Mouse (Mus musculus): ENCODE measurements around the gene Psma7.

The Psma7 gene

DNA sequence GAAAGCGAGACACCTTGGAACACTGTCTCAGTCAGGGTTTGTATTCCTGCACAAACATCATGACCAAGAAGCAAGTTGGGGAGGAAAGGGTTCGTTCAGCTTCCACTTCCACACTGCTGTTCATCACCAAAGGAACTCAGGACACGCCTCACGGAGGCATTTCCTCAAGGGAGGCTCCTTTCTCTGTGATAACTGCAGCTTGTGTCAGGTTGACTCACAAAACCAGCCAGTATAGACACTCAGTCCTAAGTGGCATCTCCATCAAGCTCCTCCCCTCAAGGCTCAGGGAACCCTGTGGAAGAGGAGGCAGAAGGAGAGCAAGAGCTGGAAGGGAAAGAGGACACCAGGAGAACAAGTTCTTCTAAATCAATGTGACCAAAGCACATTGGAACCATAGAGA, 43.8 kb downstream of the Psma7 start:
- no peak for DNase-seq

GRCm38 (mm10) chr2:179993071-179993470, 49.2 kb downstream of the Psma7 start:
- peak; percentile 75 for DNase-seq

DNA sequence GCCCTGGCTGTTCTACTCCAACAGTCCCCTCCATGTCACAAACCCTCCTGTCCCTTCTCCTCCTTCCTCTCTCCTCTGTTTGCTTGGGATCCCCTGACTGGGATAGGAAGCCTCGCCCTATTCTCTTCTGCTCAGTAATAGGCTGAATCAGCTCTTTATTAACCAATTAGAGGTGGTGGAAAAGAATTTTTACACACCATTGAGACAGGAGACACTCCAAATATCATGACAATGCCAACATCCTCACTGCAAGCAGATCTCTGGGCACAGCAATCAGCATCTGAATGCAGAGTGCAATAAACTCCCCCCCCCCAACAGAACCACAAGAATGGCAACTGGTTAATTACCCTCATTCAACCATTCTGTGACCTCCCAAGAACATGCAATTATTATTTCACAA, 53.1 kb downstream of the Psma7 start:
- DNase-seq: no peak

DNA sequence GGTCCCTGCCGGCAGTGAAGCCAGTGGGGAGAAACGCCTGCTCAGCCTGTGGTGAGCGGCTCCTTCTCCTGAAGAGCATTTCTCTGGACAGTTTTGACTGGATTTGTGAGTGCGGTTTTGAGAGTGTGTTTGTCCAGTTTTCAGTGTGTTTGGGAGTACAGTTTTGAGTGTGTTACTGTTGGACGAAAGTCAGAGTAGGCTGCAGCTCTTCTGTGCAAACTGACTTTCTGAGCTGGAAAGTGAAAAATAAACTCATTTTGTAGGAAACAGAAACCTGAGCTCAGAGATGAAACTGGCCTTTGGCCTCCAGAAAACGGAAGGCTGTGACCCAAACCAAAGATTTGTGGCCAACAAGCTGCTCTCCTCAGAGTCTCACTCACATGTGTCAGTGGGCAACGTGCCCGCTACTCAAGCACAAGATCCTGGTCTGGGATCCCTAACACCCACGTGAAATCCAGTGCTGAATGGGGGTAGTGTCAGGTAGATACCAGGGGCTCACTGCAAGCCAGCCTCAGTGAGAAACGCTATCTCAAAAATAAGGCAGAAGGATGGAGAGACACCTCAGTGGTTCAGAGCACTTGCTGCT, 55.7 kb downstream of the Psma7 start:
- peak; percentile 63 for DNase-seq
